Mouse (Mus musculus) right cerebral cortex, postnatal 4 days (tissue): ENCODE results near the gene Pi4k2b.

Experiments used
- DNase-seq: peaks from one replicate; pipeline ENCODE4 v3.0.0-alpha.2; 2022

Pi4k2b gene

GRCm38 (mm10) chr5:52782523-52783250, 41.3 kb downstream of the Pi4k2b start:
- DNase-seq: peak; percentile 90

GRCm38 (mm10) chr5:52783251-52783620, 41.9 kb downstream of the Pi4k2b start:
- no peak for DNase-seq

DNA sequence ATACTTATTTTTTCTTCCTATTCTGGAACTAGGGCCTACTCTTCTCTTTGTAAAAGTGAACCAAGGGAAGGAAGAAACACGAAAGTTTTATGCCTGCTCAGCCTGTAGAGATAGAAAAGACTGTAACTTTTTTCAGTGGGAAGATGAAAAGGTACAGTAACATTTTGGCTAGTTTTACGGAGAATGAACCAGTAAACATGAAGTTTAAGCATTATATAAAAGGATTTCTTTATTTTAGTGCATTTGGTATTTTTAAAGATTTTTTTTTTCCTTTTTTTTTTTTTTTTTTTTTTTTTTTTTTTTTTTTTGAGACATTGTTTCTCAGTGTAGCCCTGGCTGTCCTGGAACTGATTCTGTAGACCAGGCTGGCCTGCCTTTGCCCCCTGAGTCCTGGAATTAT, 42.6 kb downstream of the Pi4k2b start:
- no peak for DNase-seq

DNA sequence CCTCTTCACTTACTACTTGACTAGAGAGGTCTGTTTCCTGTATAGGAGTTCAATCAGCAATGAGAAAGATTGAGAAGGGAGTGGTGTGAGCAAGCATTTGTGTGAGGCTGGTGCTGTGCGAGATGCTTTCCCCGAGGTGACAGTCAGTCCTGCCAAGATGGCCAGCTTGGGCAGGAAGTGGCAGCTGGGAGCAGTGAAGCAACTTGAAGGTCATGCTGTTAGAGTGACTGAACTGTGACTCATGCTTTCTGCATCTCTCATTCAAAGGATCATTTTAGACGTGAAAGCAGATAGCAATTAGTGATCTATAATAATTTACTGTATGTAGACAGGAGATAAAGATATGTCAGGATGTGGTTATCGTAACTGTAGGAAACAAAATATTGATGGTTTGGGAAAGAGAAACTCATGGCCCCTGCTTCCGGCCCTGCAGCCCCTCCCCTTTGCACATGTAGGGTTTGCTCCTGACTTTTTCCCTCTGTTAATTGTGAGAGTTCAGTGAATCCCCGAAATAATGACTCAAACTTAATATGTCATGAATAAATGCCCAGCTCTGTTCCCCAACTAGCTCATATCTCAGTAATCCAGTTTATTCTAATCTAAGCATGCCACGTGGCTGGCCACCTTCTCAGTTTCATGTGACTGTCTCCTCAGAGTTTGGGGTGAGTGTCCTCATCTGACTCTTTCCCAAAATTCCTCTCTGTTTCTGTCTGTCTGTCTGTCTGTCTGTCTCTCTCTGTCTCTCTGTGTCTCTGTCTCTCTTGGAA, 45.4 kb downstream of the Pi4k2b start:
- DNase-seq: no peak

DNA sequence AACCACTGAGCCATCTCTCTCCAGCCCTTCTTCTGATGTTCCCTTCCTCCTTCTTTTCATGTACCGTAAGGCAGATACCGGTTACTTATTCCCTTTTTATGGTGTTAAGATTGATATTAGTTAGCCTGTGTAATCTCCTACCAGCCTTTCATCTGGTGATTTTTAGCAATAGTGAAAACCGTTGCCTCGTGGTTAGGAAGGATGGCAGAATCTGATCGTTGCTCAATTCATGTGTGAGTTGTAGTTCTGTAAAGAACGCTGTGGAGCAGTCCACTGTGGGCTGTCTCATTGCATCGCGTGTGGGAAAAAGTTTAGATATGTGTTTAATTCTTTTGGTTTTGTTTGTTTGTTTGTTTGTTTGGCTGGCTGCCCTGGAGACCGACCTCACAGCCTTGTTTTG, 51.9 kb downstream of the Pi4k2b start:
- no peak for DNase-seq

- no peak for DNase-seq
These were observed 52.7 kb downstream of the Pi4k2b start for GRCm38 (mm10) chr5:52794109-52794508.

DNA sequence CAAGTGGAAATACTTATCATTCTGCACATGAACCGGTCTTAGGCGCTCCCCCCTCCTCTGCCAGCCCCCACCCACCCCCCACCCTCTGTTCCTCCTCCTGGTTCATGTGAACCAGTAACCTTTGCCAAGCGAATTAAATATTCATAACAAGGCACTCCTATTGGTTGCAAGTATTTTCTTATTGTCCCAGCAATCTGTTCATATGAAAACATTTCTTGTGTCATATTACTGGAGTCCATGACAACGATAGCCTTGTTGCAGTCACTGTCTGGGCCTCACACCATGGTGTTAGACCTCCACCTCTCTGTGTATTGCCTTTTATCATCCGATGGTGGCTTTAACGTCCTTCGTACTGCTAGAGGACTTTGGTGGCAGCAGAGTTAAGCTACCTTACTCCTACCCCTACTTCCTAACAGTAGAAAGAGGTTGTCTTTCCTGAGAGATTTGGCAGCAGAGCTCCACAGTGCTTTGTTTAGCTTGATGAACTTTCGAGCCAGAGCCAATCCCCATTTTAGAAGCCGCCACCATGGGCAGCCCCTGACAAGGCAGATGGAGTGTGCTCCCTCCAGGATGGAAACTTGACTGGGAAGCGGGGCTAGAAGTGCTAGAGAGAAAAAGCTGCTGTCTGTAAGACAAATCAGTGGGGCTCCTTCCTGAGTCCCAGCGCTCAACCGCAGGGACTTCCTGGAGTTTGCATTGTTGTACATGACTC, 58.1 kb downstream of the Pi4k2b start:
- no peak for DNase-seq

DNA sequence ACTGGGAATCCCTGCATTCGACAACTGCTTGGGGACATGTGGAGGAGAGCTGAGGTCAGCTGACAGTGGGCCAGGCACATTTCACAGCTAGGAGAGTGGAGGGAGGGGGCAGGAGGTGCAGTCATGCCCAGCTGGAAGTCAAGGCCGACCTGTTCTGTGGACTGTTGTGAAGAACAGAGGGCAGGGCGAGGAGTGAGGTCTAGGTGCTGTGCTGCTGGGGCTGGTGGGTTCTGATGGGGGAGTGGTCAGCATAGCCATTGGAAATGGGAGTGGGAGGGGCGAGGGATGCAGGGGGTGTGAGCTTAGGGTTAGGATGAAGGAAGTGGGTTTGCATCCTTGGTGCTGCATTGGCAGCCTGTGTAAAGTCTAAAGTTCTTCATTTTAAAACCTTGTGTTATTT, 64.4 kb downstream of the Pi4k2b start:
- no peak for DNase-seq

- DNase-seq: no peak
These were observed 65.0 kb downstream of the Pi4k2b start for GRCm38 (mm10) chr5:52806349-52806748.

DNA sequence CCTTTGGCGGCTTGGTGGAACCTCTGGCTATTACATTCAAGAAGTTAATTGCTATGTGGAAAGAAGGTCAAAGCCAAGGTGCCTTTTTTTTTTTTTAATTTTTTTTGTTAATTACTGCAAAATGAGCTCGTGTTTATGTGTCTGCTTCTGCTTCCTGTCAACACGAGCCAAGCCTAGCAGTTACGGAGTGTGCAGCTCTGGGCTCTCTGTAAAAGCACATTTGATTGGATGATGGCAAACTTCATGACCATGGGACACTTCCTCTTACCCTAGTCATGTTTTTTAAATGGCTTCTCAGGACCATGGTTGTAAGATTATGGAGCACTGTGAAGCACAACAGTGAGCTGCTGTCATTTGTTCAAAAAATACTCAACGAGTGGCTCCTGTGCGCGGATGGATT, 65.7 kb downstream of the Pi4k2b start:
- no peak for DNase-seq

- DNase-seq: no peak
These were observed 69.1 kb downstream of the Pi4k2b start for GRCm38 (mm10) chr5:52810446-52810845.

- DNase-seq: no peak
These were observed 69.7 kb downstream of the Pi4k2b start for GRCm38 (mm10) chr5:52811056-52811455.

- DNase-seq: no peak
These were observed 71.1 kb downstream of the Pi4k2b start for GRCm38 (mm10) chr5:52812456-52812855.

DNA sequence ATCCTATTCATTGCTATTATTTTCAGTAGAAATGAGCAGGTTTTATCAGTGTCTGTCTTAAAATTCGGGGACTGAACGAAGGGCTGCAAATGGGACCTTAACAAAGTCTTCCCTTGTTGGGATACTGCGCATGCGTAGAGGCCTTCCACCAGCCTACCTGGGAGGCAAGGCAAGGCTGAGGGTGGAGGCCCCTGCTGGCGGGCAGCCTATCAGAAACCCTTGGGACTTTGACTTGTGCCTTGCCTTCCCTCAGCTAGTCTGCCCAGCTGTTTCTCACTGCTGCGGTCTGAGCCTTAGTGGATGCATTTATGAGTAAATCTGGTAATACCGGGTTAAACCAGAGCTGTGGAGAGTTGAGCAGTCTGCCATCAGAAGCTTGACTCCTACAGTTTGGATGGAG, 71.9 kb downstream of the Pi4k2b start:
- no peak for DNase-seq

- no peak for DNase-seq
These were observed 77.3 kb downstream of the Pi4k2b start for GRCm38 (mm10) chr5:52818676-52819075.
